Mouse (Mus musculus) CH12.LX (cell line): Measurements from ENCODE around the gene Trcg1.

Experiments used
- BHLHE40 ChIP-seq: IDR thresholded peaks from 2 replicates; pipeline ENCODE4 v1.6.1; 2011; ENCODE audit warnings: mild to moderate bottlenecking, low read depth, low read length, improper control_type of control experiment
- CHD1 ChIP-seq: IDR thresholded peaks from 2 replicates; pipeline ENCODE4 v1.6.1; 2012; ENCODE audit warnings: low read depth, low read length, improper control_type of control experiment, inconsistent platforms
- CHD2 ChIP-seq: IDR thresholded peaks from 2 replicates; pipeline ENCODE4 v1.6.1; 2011; ENCODE audit warnings: low read length, improper control_type of control experiment
- CTCF ChIP-seq, 2 experiments: IDR thresholded peaks in 1 of 2; conservative IDR thresholded peaks in 1 of 2; 2 replicates each; pipeline ENCODE4 v1.5.1; 2011 to 2012; ENCODE audit warnings: low read depth in 2 of 2, low read length in 2 of 2, improper control_type of control experiment in 1 of 2, inconsistent platforms in 1 of 2, mild to moderate bottlenecking in 1 of 2, moderate library complexity in 1 of 2
- E2F4 ChIP-seq: IDR thresholded peaks from 2 replicates; pipeline ENCODE4 v1.6.1; 2011; ENCODE audit warnings: low read depth, low read length, improper control_type of control experiment; ENCODE audit not compliant: insufficient replicate concordance
- ELF1 ChIP-seq: IDR thresholded peaks from 2 replicates; pipeline ENCODE4 v1.6.1; 2014; ENCODE audit warnings: low read depth, mild to moderate bottlenecking, inconsistent platforms, low read length, improper control_type of control experiment
- EP300 ChIP-seq: IDR thresholded peaks from 2 replicates; pipeline ENCODE4 v1.6.1; 2011; ENCODE audit warnings: low read length, improper control_type of control experiment
- HCFC1 ChIP-seq: IDR thresholded peaks from 2 replicates; pipeline ENCODE4 v1.6.1; 2012; ENCODE audit warnings: low read depth, mild to moderate bottlenecking, inconsistent platforms, low read length, improper control_type of control experiment
- MAX ChIP-seq: IDR thresholded peaks from 2 replicates; pipeline ENCODE4 v1.6.1; 2011; ENCODE audit warnings: low read length, improper control_type of control experiment
- MEF2A ChIP-seq: IDR thresholded peaks from 2 replicates; pipeline ENCODE4 v1.6.1; 2014; ENCODE audit warnings: low read depth, mild to moderate bottlenecking, inconsistent platforms, low read length, improper control_type of control experiment, borderline replicate concordance
- NRF1 ChIP-seq: IDR thresholded peaks from 2 replicates; pipeline ENCODE4 v1.6.1; 2014; ENCODE audit warnings: low read depth, mild to moderate bottlenecking, inconsistent platforms, low read length, improper control_type of control experiment, moderate library complexity
- POLR2A ChIP-seq: IDR thresholded peaks from 2 replicates; pipeline ENCODE4 v1.6.1; 2011; ENCODE audit warnings: low read depth, mild to moderate bottlenecking, improper control_type of control experiment, low read length
- TBP ChIP-seq: conservative IDR thresholded peaks from 2 replicates; pipeline ENCODE4 v1.6.1; 2011; ENCODE audit warnings: low read depth, low read length, improper control_type of control experiment
- ZMIZ1 ChIP-seq: IDR thresholded peaks from 2 replicates; pipeline ENCODE4 v1.6.1; 2012; ENCODE audit warnings: low read depth, mild to moderate bottlenecking, inconsistent platforms, low read length, improper control_type of control experiment

DNA sequence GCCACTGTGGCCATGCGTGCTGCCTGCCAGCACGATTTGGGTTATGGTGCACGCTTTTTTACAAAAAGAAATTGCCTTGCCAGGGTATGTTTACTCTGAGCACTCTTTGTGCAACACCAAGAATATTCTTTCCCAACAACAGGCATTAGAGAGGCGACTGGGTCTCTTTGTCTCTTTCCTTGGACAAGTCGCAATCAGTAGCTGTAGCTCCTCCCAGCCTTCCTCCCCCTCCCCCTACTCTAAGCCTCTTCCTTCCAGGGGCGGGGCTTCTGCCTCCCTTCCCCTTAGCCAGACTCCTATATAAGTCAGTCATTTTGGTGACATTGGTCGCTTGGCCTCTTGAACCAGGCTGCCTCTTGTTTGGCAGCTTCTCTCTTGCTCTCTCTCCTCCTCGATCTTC, 59.9 kb downstream of the Trcg1 start:
- TF ChIP-seq ZMIZ1 (no peak), CHD1 (no peak), CTCF (conservative IDR thresholded peaks at IDR 0.05 in 1 of 2, IDR thresholded peaks at IDR 0.05 in 1 of 2; ENCODE audit: low read depth in 2 of 2, low read length in 2 of 2) (no peak), EP300 (no peak), E2F4 (no peak), MAX (no peak), POLR2A (no peak), TBP (no peak), NRF1 (no peak), HCFC1 (no peak), ELF1 (no peak), CHD2 (no peak), BHLHE40 (no peak), MEF2A (no peak)
